Mouse (Mus musculus) bone marrow macrophage, adult 2 months (primary cell): ENCODE data around the gene 2810004N23Rik.

Experiments used
- CTCF ChIP-seq: IDR thresholded peaks from 2 replicates; pipeline ENCODE4 v1.5.1; 2012; ENCODE audit warnings: low read depth, mild to moderate bottlenecking, low read length, moderate library complexity
- POLR2A ChIP-seq: IDR thresholded peaks from 2 replicates; pipeline ENCODE4 v1.6.1; 2012; ENCODE audit warnings: mild to moderate bottlenecking, low read depth, low read length, borderline replicate concordance

DNA sequence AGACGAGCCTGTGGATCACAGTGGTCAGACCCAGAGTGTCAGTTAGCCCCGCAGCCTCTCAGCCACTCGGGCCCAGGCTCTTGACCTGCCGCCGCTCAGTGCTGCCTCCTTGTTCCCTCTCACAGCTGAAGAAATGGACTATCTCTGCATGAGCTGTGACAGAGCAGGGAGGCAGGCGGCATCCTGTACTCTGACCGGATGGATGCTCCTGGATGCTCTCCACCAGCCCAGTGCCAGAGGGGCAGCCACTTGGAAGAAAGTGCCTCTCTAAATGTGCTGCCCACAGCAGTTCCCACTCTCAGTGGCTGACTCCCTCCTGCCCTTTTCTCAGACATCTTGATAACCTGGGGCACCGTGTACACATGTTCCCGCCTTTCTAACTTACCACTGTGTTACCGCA lies 21.1 kb downstream of the 2810004N23Rik start:
- no peak for TF ChIP-seq CTCF
- no peak for TF ChIP-seq POLR2A
